Comparison of ENCODE assay signal across 8 mouse cellular contexts in the genomic region with DNA sequence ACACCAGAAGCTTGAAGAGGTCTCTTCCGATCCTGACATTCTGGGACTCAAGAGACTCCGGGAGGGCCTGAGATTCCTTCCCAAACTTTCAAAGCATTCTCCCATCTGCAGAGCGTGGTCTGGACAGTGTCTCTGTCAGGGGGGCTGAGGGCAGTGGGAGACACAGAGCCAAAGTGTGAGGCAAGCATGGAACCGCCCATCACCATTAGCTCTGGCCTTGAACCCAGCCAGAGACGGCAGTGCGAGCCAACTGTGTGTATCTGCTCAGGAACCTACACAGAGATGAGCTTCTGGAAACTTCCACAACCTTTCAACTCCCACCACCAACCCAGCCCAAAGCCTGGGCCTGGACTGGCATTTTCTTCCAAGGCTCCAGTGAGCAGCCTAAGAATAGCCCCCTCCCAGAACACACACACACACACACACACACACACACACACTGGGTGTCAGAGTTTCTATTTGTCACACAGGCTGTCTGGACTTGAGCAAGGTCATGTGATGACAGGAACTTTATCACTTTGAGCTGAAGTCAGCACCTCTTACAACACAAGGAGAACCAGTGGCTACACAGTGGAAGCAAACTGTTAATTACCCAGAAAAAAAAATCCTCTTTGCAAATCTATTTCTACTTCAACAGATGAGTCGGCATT.
A peak's percentile ranks its signal among the peaks of the same experiment; 100 is the strongest.
DNase-seq lines count a peak whose midpoint lies in the region; ATAC-seq lines count a peak whose summit lies in the region.
"Had no signal": no experiment of that assay in that cellular context is flagged by ENCODE, and none has a peak within 500 bp of the region (broad histone marks: within the 10 kb centered on the region; RNA-seq: fewer than 3 reads in every experiment).

No protein-coding gene starts in this region.

- no peak overlapping the region for H3K9ac ChIP-seq in stomach, embryonic 14.5 days (replicated peaks; ENCODE audit: low read depth, low read length)
- H3K9ac ChIP-seq in forebrain, embryonic 14.5 days (ENCODE audit: low read length): no peak overlapping the region

- no peaks in the 10 kb centered on the region for H3K9me3 ChIP-seq in embryonic facial prominence, embryonic 10.5 days
- no peaks in the 10 kb centered on the region for H3K9me3 ChIP-seq in stomach, embryonic 14.5 days (ENCODE audit: control insufficient read depth, low read depth, low read length)
- H3K9me3 ChIP-seq in forebrain, embryonic 14.5 days (replicated peaks; ENCODE audit: control insufficient read depth, low read length): no peaks in the 10 kb centered on the region

- no peak overlapping the region for H3K4me3 ChIP-seq in embryonic facial prominence, embryonic 10.5 days
- no peak overlapping the region for H3K4me3 ChIP-seq in stomach, embryonic 14.5 days (ENCODE audit: low read depth, low read length)
- H3K4me3 ChIP-seq in forebrain, embryonic 14.5 days (ENCODE audit: low read depth, low read length): no peak overlapping the region
- H3K4me3 ChIP-seq: erythroblast, embryonic 14.5 days had no signal

- no peaks in the 10 kb centered on the region for H3K36me3 ChIP-seq in embryonic facial prominence, embryonic 10.5 days (replicated peaks)
- no peaks in the 10 kb centered on the region for H3K36me3 ChIP-seq in stomach, embryonic 14.5 days (ENCODE audit: control insufficient read depth, insufficient read depth, low read length)
- H3K36me3 ChIP-seq in forebrain, embryonic 14.5 days (ENCODE audit: control insufficient read depth, insufficient read depth, low read length): no peaks in the 10 kb centered on the region

- ATAC-seq in stomach, embryonic 14.5 days (ENCODE audit: insufficient number of reproducible peaks, insufficient read depth, low FRiP score, low read depth): peak; percentile 89; the same call in 1 of the 2 replicates
- no peak for ATAC-seq in forebrain, embryonic 14.5 days

- H3K27me3 ChIP-seq in embryonic facial prominence, embryonic 10.5 days (replicated peaks; ENCODE audit: low read depth, poor library complexity, severe bottlenecking): no peaks in the 10 kb centered on the region
- no peaks in the 10 kb centered on the region for H3K27me3 ChIP-seq in stomach, embryonic 14.5 days (ENCODE audit: control insufficient read depth, insufficient read depth, low read length)
- H3K27me3 ChIP-seq in forebrain, embryonic 14.5 days (replicated peaks; ENCODE audit: control insufficient read depth, insufficient read depth, low read length): no peaks in the 10 kb centered on the region

- DNase-seq in embryonic facial prominence, embryonic 10.5 days (ENCODE audit: low spot score): peak; percentile 56
- peak; percentile 68 to 79 for DNase-seq in heart, adult 18-20 months
- peak; percentile 46 for DNase-seq in liver
- DNase-seq in right cerebral cortex, postnatal 10 days (ENCODE audit: low spot score in 2 of 2): no peak
- DNase-seq in forebrain, embryonic 14.5 days (ENCODE audit: low spot score): no peak
- DNase-seq in cerebellum, postnatal 36 days: no peak

- no peak overlapping the region; the same call in 1 of the 2 replicates for H3K4me2 ChIP-seq in stomach, embryonic 14.5 days (replicated peaks; ENCODE audit: low read depth, low read length)
- no peak overlapping the region for H3K4me2 ChIP-seq in forebrain, embryonic 14.5 days (ENCODE audit: low read length)

- H3K27ac ChIP-seq in embryonic facial prominence, embryonic 10.5 days (replicated peaks): peak overlapping the region; percentile 35; the same call in 1 of the 2 replicates
- H3K27ac ChIP-seq in stomach, embryonic 14.5 days (ENCODE audit: low read length): peak overlapping the region; percentile 62; the same call in 1 of the 2 replicates
- H3K27ac ChIP-seq in forebrain, embryonic 14.5 days (ENCODE audit: low read depth, low read length): no peak overlapping the region

- peaks cover 21% of the 10 kb centered on the region for H3K4me1 ChIP-seq in embryonic facial prominence, embryonic 10.5 days
- peaks cover 41% of the 10 kb centered on the region for H3K4me1 ChIP-seq in stomach, embryonic 14.5 days (ENCODE audit: control insufficient read depth, insufficient read depth, low read length)
- H3K4me1 ChIP-seq in forebrain, embryonic 14.5 days (ENCODE audit: control insufficient read depth, insufficient read depth, low read length): no peaks in the 10 kb centered on the region

- WGBS in embryonic facial prominence, embryonic 10.5 days: 80% methylated on average over 7 of the region's 7 CpGs
- 33% methylated on average over 7 of the region's 7 CpGs for WGBS in stomach, embryonic 14.5 days
- WGBS in forebrain, embryonic 14.5 days: 86% methylated on average over 7 of the region's 7 CpGs

Comparison
In these comparisons a context has a peak if more than half of its experiments do, and no peak if none do; other contexts are left out.
1. DNase-seq: peak in embryonic facial prominence, embryonic 10.5 days (single experiment), heart, adult 18-20 months (2 of 2) and liver (single experiment); none in right cerebral cortex, postnatal 10 days (0 of 2), forebrain, embryonic 14.5 days (single experiment) and cerebellum, postnatal 36 days (0 of 2).